Mouse (Mus musculus): Measurements from ENCODE around the gene Gm5767.

- TF ChIP-seq POLR2A (IDR thresholded peaks at IDR 0.05; ENCODE audit: extremely low read depth, insufficient read depth, low read length) (no peak), CTCF (IDR thresholded peaks at IDR 0.05; ENCODE audit: low read depth, low read length) (no peak)
Measured at GRCm38 (mm10) chr16:8663022-8663421, 17.5 kb upstream of the Gm5767 start.
